Mouse (Mus musculus): ENCODE measurements around the gene Mia. TPM values are rescaled to one million over a fixed set of nuclear protein-coding genes. Genes with fewer than 3 reads are reported as not detected.

Mia gene
- polyA plus RNA-seq, 1 experiment from 2014 or later = 146 TPM

DNA sequence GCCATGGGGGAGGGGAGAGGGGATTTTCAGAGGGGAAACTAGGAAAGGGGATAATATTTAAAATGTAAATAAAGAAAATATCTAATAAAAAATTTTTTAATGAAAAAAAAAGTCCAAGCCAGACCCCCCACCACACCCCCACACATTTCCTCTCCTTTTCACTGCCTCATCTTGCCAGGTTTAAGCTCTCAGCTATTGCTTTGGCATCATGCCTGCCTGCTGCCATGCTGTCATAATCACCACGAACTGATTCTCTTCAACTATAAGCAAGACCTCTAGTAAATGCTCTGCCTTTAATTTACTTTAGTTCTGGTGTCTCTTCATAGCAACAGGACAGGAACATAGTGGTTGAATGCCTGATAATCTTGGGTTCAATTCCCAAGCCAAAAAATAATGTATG lies 1.5 kb upstream of the Mia start:
- Histone ChIP-seq H3K4me1 (peaks cover 16% of the 10 kb centered on the region), H3K4me3 (no peak overlapping the region), H3K36me3 (peaks cover 34% of the 10 kb centered on the region), H3K4me2 (no peak overlapping the region), H3K27ac (0 out of 2 replicates have a peak overlapping the region, but pooled peaks have one; percentile 27), H3K9me3 (no peaks in the 10 kb centered on the region), H3K9ac (no peak overlapping the region), H3K27me3 (no peaks in the 10 kb centered on the region)
- no peak for ATAC-seq (ENCODE audit: insufficient number of reproducible peaks, low FRiP score, low TSS enrichment, low read depth)
- WGBS = 78% methylated on average over 1 of the region's 1 CpGs

DNA sequence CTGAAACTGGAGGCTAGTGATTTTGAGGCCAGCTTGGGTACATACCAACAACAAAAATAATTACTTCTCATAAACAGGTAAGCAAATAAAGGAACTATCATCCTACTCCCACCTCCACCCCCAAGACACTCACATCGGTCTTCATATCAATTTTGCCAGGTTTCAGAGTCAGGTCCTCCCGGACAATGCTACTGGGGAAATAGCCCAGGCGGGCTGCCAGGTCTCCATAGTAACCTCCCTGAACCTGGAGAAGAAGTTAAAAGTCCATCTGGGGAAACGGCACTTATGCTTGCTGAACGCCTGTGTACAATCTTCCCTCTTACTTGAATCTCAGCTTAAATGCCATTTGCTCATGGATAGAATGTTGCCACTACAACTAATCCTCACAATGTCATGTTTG lies 921 bp downstream of the Mia start:
- peak overlapping the region; percentile 84 for H3K4me3 ChIP-seq
- WGBS = 46% methylated on average over 5 of the region's 5 CpGs
- no peaks in the 10 kb centered on the region for H3K27me3 ChIP-seq
- no peak overlapping the region for H3K9ac ChIP-seq
- peaks cover 16% of the 10 kb centered on the region for H3K4me1 ChIP-seq
- ATAC-seq (ENCODE audit: insufficient number of reproducible peaks, low FRiP score, low TSS enrichment, low read depth) = no peak
- peak overlapping the region; percentile 55 for H3K4me2 ChIP-seq
- peaks cover 21% of the 10 kb centered on the region for H3K36me3 ChIP-seq
- peak overlapping the region; percentile 87 for H3K27ac ChIP-seq
- H3K9me3 ChIP-seq = no peaks in the 10 kb centered on the region

DNA sequence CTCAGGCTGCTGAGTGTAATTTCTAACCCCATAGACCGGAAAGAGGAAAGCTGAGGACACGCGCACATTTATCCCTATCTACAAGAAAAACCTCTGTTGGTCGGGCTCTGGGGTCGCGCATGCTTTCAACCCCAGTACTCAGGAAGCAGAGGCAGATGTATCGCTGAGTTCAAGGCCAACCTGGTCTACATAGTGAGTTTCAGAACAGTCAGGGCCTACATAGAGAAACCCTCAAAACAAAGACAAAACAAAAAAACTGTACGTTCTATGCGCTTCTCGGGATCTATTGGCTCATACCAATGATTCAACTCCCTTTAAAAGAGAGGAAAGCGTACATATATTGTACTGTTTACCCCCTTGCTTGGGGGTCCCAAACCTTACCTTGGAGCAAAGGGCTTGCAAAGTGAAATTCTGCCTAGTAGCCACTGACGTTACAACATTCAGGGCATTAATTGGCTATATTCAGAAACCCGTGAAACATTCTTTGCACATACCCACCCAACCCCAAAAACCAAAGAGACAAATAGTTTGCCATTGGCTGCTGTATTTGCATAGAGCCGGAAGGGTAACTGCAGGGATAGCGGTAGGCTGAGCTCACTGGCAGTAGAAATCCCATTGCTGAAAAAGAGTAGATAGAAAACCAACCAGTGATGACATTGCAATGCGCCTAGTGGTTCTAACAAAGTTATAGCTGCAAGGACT lies 1.6 kb downstream of the Mia start:
- Histone ChIP-seq H3K27ac (peak overlapping the region; percentile 87), H3K9me3 (no peaks in the 10 kb centered on the region), H3K9ac (no peak overlapping the region), H3K4me3 (peak overlapping the region; percentile 84), H3K4me1 (peaks cover 16% of the 10 kb centered on the region), H3K4me2 (peak overlapping the region; percentile 55), H3K36me3 (peaks cover 21% of the 10 kb centered on the region), H3K27me3 (no peaks in the 10 kb centered on the region)
- no peak for ATAC-seq (ENCODE audit: insufficient number of reproducible peaks, low FRiP score, low TSS enrichment, low read depth)
- WGBS = 43% methylated on average over 16 of the region's 16 CpGs

DNA sequence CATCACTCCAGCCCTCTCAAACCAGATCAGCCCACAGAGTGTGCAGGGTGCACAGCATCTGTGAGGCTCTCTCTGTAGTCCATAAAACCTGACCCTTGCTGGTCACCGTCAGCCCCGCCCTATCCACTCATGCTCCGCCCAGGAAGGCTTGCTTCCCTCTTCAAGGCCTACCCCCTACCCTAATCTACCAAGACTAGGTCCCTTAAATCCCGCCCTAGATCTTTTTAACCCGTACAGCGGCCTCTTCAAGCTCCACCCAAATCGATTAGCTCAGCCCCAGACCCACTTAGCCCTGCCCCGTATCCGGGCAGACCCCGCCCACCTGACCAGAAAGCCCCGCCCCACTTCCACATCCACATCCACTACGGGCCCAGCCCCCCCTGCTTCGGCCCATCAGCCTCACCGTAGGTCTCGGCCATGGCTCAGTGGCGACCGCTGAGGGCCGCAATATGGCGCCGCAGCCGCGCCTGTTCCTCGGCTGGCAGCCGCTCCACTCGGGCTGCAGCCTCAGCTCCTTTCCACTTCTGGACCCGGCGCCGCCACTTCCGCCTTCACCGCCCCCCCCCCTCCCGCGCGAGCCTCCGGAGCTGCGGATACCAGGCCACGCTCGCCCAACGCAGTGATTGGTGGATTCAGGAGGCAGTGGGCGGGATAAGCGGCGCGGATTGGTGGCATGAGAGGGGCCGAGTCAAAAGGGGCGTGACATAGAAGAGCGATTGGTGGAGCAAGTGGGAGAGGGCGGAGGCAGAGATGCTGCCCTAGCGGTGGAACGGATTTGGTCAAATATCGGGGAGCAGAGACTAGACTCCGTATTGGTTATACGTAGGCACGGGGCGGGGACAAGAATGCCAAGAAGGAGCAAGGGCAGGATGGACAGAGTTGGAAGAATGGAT lies 2.4 kb downstream of the Mia start, which contains the start of gene Rab4b:
TSS of gene Rab4b (minus strand) at position 573 of the 893 bp plus-strand sequence.
- Histone ChIP-seq H3K36me3 (peaks cover 26% of the 10 kb centered on the region), H3K9ac (peak within 1 kb of the TSS; percentile 61), H3K27me3 (no peaks in the 10 kb centered on the region), H3K4me2 (peak within 1 kb of the TSS; percentile 55), H3K9me3 (no peaks in the 10 kb centered on the region), H3K4me3 (peak within 1 kb of the TSS; percentile 84), H3K27ac (peak within 1 kb of the TSS; percentile 98), H3K4me1 (peaks cover 16% of the 10 kb centered on the region)
- WGBS = under 1% methylated on average over 52 of the region's 53 CpGs
- peak; percentile 97 for ATAC-seq (ENCODE audit: insufficient number of reproducible peaks, low FRiP score, low TSS enrichment, low read depth)

DNA sequence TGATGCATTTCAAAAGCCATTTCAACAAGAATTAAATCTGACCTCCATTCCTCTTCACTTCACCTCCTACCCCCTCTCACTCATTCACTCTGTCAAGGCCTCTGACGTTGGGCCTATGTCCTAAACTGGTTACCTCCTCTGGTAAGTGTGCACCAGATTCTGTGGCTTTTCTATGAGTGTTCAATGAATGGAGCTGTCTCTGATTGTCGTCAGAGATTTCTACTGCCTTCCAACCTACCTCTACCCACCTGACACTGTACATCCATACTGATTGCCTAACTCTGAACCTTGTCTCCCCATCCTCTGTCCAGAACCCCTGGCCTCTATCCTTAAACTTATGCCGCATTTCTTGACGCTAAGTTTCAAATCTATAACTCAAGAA lies 3.0 kb downstream of the Mia start:
- H3K4me2 ChIP-seq = peak overlapping the region; percentile 46
- peak overlapping the region; percentile 84 for H3K4me3 ChIP-seq
- no peak for ATAC-seq (ENCODE audit: insufficient number of reproducible peaks, low FRiP score, low TSS enrichment, low read depth)
- peak overlapping the region; percentile 98 for H3K27ac ChIP-seq
- H3K9ac ChIP-seq = 0 out of 2 replicates have a peak overlapping the region, but pooled peaks have one; percentile 61
- H3K4me1 ChIP-seq = peaks cover 16% of the 10 kb centered on the region
- WGBS = 18% methylated on average over 4 of the region's 4 CpGs
- H3K9me3 ChIP-seq = no peaks in the 10 kb centered on the region
- no peaks in the 10 kb centered on the region for H3K27me3 ChIP-seq
- peaks cover 32% of the 10 kb centered on the region for H3K36me3 ChIP-seq

DNA sequence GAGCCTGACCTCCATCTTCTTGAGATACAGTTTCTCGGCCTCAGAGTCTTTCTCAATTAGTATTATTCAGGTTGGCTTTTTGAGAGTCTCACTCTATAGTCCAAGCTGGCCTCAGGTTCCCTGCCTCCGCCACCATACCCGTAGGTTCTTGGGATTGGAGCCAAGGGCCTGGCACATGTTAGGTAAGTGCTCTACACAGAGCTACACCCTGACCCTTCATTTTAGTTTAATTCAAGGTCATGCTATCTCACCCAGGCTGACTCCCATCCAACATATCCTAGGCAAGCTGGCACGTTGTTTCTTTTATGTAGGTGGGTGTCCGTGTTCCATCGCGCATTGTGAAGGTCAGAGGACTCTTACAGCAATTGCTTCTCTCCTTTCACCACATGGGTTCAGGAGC lies 6.1 kb downstream of the Mia start:
- Histone ChIP-seq H3K27me3 (no peaks in the 10 kb centered on the region), H3K4me1 (peaks cover 8% of the 10 kb centered on the region), H3K4me3 (no peak overlapping the region), H3K36me3 (peaks cover 54% of the 10 kb centered on the region), H3K9me3 (no peaks in the 10 kb centered on the region), H3K27ac (no peak overlapping the region), H3K4me2 (no peak overlapping the region), H3K9ac (no peak overlapping the region)
- WGBS = 95% methylated on average over 7 of the region's 7 CpGs
- ATAC-seq (ENCODE audit: insufficient number of reproducible peaks, low FRiP score, low TSS enrichment, low read depth) = no peak

DNA sequence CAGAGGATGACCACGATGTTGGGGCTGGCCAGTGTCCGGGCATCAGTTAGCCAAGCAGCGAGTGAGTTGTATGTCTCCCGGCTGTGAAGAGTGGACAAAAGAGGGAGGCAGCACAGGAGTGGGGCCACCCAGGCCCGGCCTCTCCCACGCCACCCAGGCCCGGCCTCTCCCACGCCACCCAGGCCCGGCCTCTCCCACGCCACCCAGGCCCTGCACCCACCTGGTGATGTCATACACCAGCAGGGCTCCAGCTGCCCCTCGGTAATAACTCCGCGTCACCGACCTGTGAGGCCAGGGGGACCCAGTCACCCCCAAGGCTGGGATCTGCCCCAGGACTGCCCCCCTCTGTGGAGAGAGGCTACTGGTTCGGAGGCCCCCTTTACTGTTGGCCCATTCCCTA lies 6.5 kb downstream of the Mia start:
- no peak overlapping the region for H3K4me2 ChIP-seq
- no peak overlapping the region for H3K4me3 ChIP-seq
- H3K9me3 ChIP-seq = no peaks in the 10 kb centered on the region
- H3K36me3 ChIP-seq = peaks cover 54% of the 10 kb centered on the region
- no peak overlapping the region for H3K9ac ChIP-seq
- no peak for ATAC-seq (ENCODE audit: insufficient number of reproducible peaks, low FRiP score, low TSS enrichment, low read depth)
- no peak overlapping the region for H3K27ac ChIP-seq
- 96% methylated on average over 15 of the region's 15 CpGs for WGBS
- H3K27me3 ChIP-seq = no peaks in the 10 kb centered on the region
- peaks cover 4% of the 10 kb centered on the region for H3K4me1 ChIP-seq

DNA sequence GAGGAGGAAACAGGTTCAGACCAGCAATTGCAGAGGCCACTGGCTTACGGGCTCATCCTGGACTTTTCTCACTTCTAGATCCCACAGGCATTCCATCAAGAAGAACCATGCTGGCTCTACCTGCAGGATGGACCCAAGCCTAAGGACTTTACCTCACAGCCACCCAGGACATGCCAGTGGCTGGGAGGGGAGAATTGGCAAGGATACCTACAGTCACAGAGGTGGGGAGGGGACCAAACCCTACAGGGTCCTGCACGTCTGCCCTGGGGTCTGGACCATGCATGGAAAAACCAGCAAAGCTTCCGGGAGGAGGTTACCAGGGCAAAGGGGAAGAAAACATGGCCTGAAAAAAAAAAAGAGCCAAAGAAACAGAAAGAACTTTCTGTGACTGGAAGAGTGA lies 10.0 kb downstream of the Mia start:
- Histone ChIP-seq H3K4me2 (no peak overlapping the region), H3K9me3 (no peaks in the 10 kb centered on the region), H3K4me3 (no peak overlapping the region), H3K36me3 (peaks cover 54% of the 10 kb centered on the region), H3K9ac (no peak overlapping the region), H3K4me1 (peaks cover 12% of the 10 kb centered on the region), H3K27ac (no peak overlapping the region), H3K27me3 (no peaks in the 10 kb centered on the region)
- ATAC-seq (ENCODE audit: insufficient number of reproducible peaks, low FRiP score, low TSS enrichment, low read depth) = no peak
- 85% methylated on average over 3 of the region's 3 CpGs for WGBS

DNA sequence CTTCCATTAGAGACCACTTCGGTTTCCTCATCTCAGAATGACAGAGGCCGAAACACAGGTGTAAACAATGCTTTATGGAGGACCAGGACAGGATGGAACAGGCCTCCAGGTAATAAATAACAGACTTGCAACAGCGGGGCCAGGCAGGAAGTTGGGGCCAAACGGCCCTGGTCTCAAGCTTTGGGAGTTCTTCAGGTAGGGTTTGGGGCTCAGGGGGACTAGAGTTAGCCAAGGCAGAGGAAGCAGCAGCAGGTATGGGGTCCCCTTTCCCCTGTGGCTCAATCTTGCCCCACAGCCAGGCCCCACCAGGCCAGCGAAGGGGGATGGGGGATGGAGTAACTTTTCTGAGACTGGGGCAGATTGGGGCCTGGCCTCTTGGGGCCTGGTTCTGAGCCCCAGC lies 12.6 kb downstream of the Mia start:
- no peak overlapping the region for H3K27ac ChIP-seq
- no peaks in the 10 kb centered on the region for H3K27me3 ChIP-seq
- peaks cover 44% of the 10 kb centered on the region for H3K36me3 ChIP-seq
- ATAC-seq (ENCODE audit: insufficient number of reproducible peaks, low FRiP score, low TSS enrichment, low read depth) = no peak
- no peak overlapping the region for H3K4me2 ChIP-seq
- H3K4me1 ChIP-seq = peaks cover 36% of the 10 kb centered on the region
- WGBS = 73% methylated on average over 5 of the region's 5 CpGs
- no peaks in the 10 kb centered on the region for H3K9me3 ChIP-seq
- H3K9ac ChIP-seq = no peak overlapping the region
- H3K4me3 ChIP-seq = no peak overlapping the region

DNA sequence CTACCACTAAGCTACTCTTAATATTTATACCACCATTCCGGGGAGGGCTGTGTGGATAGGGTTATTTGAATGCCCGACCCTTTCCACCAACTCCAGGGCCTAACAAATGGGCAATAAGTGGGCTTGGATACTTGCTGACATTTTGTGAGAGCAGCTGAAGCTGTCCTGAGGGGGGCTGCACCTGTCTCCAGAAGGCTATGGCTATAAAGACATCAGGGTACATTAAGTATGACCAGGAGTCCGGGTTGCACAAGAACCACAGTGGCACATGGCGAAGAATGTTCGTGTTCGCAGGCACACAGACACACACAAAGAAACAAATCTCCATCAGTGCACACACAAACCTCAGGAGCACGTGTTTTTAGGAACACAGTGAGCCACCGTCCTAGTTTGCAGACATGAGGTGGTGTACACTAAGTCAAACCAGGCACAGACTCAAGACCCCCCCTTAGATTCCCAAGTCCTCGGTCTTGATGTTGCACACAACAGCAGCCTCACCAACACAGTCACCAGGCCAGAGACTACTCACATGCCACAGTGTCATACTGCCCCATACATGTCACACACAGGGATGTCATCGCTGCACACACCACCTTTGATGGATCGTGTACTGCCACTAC lies 13.4 kb downstream of the Mia start:
- Histone ChIP-seq H3K4me1 (peaks cover 43% of the 10 kb centered on the region), H3K9me3 (no peaks in the 10 kb centered on the region), H3K4me2 (peak overlapping the region; percentile 83), H3K36me3 (peaks cover 44% of the 10 kb centered on the region), H3K27ac (peak overlapping the region; percentile 98), H3K9ac (peak overlapping the region; percentile 74; the same call in 1 of the 2 replicates), H3K4me3 (peak overlapping the region; percentile 77), H3K27me3 (no peaks in the 10 kb centered on the region)
- WGBS = 77% methylated on average over 11 of the region's 11 CpGs
- ATAC-seq (ENCODE audit: insufficient number of reproducible peaks, low FRiP score, low TSS enrichment, low read depth) = no peak

DNA sequence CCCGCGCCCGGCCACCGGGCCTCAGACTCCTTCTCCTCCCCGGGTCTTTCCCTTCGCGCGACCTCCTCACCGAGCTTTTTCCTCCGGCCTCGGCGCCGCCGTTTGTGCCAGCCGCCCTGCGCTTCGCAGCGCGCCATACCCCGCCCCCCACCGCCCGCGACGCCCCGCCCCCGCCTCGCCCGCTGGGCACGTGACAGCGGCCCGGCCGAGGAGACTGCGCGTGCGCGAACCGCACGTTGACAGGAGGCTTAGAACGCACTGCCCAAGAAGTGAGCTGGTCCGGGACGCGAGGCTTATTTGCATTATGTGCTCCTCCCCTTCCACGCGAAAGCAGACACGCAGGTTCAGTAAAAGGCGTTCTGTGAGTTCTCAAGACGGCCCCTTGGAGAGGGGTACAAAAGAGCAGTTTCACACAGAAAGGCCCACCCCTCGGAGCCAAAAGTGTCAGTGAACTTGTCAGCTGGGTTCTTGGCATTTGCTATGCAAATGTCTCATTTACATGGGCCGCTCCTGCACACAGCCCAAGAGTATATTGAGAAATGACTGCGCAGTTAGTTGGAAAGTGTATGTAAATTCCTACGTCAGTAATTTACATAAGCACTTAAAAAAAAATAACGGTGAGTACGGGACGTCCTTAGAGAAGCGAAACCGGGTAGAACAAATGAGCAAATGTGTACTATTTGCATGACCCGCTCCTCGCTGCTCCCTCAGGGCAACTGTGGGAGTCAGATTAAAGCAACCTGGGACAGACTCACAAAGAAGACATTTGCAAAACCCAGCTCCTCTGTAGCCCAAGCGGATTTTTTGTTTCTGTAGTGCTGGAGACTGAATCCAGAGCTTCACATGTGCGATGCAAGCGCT lies 14.1 kb downstream of the Mia start, which contains the start of gene Egln2:
TSS of gene Egln2 (minus strand) at position 189 of the 861 bp plus-strand sequence.
- peaks cover 47% of the 10 kb centered on the region for H3K4me1 ChIP-seq
- H3K36me3 ChIP-seq = peaks cover 43% of the 10 kb centered on the region

More for the DNA sequence above, 14.1 kb downstream of the Mia start, which contains the start of gene Egln2:
- Histone ChIP-seq H3K27me3 (no peaks in the 10 kb centered on the region), H3K9me3 (no peaks in the 10 kb centered on the region), H3K4me3 (peak within 1 kb of the TSS; percentile 77), H3K4me2 (peak within 1 kb of the TSS; percentile 83), H3K9ac (peak within 1 kb of the TSS; percentile 74), H3K27ac (peak within 1 kb of the TSS; percentile 98)
- ATAC-seq (ENCODE audit: insufficient number of reproducible peaks, low FRiP score, low TSS enrichment, low read depth) = peak; percentile 82
- 1% methylated on average over 56 of the region's 61 CpGs for WGBS
